Mouse (Mus musculus) c-Kit-positive CD71-negative TER-119-negative erythroid progenitor cells, embryonic 14.5 days (primary cell): ENCODE data around the gene Vat1.
"Not testable (repeated sequence)": the region's sequence is repeated elsewhere in the genome, so short reads cannot be mapped to it uniquely, and the experiment has no call there.

ENCODE experiments used
- DNase-seq: peaks from one replicate; pipeline ENCODE4 v3.0.0-alpha.2; 2013; ENCODE audit warnings: low read depth

The Vat1 gene

GRCm38 (mm10) chr11:101465101-101465868, 745 bp downstream of the Vat1 start:
- DNase-seq, result no peak

DNA sequence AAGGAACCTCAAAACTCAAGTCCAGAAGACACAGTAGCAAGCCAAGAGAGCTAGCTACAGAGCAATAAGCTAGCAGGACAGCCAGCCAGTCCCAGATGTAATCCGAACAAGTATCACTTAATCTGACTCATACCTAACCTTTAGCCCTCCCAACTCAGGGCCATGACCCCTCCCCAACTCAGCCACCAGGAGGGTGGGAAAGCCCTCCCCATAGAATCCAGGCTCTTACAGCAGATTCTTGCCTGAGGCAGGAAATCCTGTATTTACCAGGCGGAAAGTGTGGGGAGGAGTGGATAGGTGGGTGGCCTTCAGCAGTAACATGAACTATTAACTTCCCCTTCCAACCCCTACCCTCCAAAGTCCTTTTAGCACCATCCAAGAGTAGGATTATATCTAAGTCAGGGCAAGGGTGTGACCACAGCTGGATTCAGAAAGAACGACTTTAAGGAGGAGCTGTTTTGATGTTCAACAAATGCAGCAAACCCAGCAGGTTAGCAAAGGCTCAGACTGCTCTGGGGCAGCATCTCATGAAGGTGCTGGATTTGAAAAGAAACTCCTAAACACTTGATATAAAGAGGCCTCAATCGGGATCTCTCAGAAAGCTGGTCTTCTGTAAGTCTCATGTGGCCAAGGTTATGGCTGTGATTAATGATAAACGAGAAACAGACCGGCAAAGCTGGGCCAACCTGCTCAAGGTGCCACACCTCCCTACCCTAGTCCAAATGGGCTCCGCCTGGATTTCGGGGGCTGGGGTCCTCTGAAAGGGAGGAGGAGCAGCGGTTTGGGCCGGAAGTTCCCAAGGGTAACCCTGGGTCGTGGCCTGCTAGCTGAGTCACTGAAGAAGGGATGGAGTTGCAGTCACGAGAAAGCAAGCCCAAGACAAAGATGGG, 1.6 kb downstream of the Vat1 start, which contains the start of gene Rnd2:
Rnd2 (plus strand) TSS at position 789 of the 890 bp plus-strand sequence.
- no peak for DNase-seq

DNA sequence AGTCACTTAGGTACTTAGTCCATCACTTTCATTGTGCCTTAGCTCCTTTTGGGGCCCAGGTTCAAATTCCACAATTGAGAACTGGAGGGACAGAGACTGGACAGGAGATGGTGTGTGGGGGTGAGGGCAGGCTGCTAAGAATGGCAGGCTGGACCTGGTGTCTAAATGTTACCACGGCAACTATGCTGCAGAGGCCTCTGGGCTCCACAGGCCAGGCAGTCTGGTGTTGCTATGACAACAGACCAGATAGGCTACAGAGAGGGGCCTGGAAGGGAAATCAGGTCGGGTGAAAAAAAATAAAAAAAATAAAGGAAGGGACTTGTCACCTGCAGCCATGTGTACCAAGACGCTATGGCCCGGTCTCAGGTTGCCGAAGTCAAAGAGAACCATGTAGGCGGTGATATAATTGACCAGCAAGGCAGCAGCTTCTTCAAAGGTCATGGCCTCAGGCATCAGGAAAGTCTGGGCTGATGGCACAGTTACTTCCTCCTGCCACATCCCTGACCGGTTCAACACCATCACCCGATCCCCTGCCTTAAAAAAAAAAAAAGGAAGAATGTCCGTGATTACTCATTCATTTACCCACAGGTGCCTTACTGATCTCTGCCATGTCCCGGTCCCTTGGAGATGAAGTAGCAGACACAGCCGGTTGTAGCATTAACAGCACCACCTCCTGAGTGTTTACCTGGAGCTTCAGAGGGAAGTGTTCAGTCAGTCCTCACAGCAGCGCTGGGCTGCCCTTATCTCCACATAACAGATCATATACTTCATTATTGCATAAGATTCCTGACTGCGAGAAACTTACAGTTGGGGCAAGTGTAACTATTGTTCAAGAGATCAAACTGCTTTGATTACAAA, 3.2 kb downstream of the Vat1 start:
- DNase-seq, result no peak

GRCm38 (mm10) chr11:101462141-101462540, 3.9 kb downstream of the Vat1 start:
- DNase-seq, result no peak

- DNase-seq, result no peak
Measured at GRCm38 (mm10) chr11:101460321-101460720, 5.7 kb downstream of the Vat1 start.

- DNase-seq, result no peak
Measured at GRCm38 (mm10) chr11:101459716-101460115, 6.3 kb downstream of the Vat1 start.

GRCm38 (mm10) chr11:101458217-101458616, 7.8 kb downstream of the Vat1 start:
- DNase-seq, result no peak

DNA sequence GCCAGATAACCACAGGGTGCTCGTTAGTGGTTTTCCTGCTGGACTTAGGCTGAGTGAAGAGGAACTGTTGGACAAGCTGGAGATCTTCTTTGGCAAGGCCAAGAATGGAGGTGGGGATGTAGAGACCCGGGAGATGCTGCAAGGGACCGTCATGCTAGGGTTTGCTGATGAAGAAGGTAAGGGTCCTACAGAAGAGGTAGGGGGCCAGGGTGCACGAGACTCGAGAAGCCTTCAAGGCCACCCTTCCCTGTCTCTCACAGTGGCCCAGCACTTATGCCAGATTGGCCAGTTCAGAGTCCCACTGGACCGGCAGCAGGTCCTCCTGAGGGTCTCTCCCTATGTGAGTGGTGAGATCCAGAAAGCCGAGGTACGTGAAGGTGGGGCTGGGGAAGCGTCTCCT, 8.4 kb downstream of the Vat1 start:
- no peak for DNase-seq

GRCm38 (mm10) chr11:101455627-101456026, 10.4 kb downstream of the Vat1 start:
- DNase-seq, result no peak

DNA sequence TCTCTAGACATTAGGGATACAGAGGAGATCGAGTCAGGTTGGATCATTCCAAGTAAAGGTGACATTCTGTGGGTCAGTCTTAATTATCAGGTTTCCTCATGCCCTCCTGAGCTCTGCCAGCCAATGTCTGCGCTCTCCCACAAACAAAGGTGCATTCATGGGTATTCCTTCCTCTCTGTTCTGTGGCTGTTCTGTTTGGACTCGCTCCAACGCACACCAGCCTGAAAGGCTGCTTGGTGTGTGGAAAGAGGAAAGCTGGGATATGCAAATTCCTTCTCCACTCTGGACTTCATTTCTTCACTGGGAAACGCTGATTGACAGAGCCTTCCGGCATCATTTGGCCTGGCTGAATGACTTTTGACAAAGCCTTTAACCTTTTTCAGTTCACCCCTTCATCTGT, 11.3 kb downstream of the Vat1 start:
- no peak for DNase-seq

- no peak for DNase-seq
Measured at GRCm38 (mm10) chr11:101452093-101452774, 13.8 kb downstream of the Vat1 start.

- no peak for DNase-seq
Measured at GRCm38 (mm10) chr11:101451536-101451935, 14.5 kb downstream of the Vat1 start.

GRCm38 (mm10) chr11:101450394-101450793, 15.6 kb downstream of the Vat1 start:
- DNase-seq, result no peak

DNA sequence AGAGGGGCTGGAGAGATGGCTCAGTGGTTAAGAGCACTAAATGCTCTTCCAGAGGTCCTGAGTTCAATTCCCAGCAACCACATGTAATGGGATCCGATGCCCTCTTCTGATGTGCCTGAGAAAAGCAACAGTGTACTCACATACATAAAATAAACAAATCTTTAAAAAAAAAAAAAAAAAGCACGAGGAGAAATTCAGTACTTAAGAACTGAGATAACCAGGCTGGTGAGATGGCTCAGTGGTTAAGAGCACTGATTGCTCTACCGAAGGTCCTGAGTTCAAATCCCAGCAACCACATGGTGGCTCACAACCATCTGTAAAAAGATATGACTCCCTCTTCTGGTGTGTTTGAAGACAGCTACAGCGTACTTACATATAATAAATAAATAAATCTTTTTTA, 16.4 kb downstream of the Vat1 start:
- not testable (repeated sequence) for DNase-seq

- DNase-seq, result no peak
Measured at GRCm38 (mm10) chr11:101448899-101449298, 17.1 kb downstream of the Vat1 start.

DNA sequence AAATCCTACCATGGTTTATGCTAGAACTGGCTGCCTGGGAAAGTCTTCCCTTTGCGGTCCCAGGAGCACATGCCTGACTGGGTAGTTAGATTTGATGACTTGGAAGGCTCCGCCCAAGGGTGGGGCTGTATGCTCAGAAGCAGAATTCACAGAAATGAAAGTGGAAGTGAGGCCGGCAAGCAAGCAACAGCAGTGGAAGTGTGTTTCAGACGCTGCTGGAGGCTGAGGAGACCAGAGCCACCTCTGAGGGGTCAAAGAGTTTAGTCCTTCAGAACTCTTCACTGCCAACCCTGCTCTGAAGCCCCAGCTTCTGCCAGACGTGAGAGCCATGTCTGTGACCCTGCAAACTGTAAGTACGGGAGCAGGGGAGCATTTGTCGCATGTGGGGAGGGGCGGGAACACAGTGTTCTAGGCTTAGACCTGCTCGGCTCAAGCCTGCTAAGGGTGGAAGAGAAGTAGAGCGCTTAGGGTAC, 17.7 kb downstream of the Vat1 start, which contains the start of gene Ifi35:
Ifi35 (plus strand) TSS at position 134 of the 473 bp plus-strand sequence.
- DNase-seq, result peak; percentile 83

DNA sequence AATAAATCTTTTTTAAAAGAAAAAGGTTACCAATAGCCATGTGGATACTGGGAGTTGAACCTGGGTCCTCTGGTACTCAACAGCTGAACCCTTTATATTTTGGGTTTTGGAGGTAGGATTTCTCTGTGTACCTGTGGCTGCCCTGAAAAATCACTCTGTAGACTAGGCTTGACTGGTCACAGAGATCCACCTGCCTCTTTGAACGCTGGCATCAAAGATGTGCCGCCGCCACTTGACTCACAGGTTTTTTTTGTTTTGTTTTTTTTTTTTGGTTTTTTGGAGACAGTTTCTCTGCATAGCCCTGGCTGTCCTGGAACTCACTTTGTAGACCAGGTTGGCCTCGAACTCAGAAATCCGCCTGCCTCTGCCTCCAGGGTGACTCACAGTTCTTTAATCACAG, 18.2 kb downstream of the Vat1 start:
- DNase-seq, result no peak

DNA sequence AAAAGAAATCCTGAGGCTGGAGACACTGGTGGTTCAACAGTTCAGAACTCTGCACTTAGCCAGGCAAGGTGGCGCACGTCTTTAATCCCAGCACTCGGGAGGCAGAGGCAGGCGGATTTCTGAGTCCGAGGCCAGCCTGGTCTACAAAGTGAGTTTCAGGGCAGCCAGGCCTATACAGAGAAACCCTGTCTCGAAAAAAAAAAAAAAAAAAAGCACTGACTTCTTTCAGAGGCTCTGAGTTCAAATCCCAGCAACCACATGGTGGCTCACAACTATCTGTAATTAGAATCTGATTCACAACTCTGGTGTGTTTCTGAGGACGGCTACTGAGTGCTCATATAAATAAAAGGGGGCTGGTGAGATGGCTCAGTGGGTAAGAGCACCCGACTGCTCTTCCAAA, 19.2 kb downstream of the Vat1 start:
- not testable (repeated sequence) for DNase-seq

- no peak for DNase-seq
Measured at GRCm38 (mm10) chr11:101446319-101446718, 19.7 kb downstream of the Vat1 start.

DNA sequence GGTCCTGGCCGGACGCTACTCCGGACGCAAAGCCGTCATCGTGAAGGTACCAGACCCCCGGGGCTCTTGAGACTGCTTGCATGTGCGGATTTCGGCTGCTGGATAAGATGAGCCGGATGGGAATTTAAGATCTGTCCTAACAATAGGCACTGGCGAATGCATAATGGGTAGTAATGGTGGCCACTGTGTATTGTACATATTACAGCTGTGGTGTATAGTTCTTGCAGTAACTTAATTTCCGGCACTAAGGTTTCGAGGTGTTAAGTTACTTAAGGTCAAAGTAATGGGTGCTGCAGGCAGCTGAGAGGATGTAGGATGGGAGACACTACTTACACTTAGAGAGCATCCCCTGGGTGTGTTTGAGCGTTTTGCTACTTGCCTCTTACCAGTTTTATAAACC, 23.3 kb downstream of the Vat1 start:
- DNase-seq, result no peak

DNA sequence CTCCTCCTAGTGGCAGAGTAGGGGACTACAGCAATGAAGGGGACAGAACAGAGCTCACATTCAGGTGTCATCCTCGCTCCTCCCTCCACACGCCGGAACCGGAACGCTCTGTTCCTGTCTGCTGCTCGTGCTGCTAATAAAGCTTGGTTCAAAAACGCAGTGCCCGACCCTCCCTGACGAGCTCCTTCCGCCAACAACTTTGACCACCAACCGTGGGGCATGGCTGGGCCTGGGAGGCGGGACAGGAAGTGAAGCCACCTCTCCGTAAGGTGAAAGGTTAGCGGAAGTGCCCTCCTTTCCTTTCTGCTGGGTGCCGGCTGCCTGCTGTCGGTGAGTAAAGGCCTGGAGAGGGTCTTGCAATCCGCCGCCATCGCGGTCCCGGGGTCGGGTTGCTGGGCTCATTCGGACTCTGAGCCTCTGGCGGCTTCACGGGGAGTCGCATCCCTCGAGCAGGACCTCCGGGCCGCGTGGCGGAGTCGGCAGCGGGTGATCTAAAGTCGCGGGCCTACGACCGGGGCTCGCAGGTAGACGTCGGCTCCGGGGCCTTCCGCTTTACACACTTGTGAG, 23.8 kb downstream of the Vat1 start, which contains the start of gene Rpl27:
Rpl27 (plus strand) TSS at position 172 of the 567 bp plus-strand sequence.
- peak; percentile 100 for DNase-seq
